ENCODE assay signal across 11 mouse cellular contexts in the genomic region with DNA sequence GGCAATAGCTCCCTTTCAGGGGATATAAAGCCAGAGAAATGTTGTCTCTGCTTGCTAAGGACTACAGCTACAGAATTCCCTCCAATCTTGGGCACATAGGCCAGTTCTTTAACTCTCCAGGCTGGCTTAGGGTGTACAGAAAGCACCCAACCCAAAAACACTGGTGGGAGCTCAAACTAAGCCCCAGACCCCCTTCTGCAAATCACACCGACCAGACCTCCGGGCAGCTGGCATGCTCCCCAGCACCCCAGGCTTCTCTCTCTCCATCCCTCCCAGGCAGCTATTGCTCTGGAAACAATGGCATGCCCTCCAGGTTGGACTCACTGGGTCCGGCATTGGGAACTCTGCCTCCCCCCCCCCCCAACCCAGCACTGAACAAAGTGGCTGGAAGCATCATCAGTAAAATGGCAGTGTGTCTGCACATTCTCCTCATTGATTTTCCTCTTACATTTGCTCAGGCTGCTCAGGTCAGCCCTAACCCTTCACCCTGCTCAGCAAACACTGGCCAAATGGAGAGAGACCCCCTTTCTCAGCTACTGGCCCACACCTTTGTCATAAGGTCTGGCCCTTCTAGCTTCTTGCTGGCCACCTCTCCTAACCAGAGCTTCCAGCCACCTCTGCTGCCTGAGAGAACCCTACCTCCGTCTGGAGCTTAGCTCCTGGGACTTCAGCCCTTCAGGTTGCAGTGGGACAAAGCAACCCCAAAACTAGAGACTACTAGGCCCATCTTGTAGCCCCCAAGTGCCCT. TPM values are rescaled to one million over a fixed set of nuclear protein-coding genes. Genes with fewer than 3 reads are reported as not detected.
DNase-seq lines count a peak whose midpoint lies in the region; ATAC-seq and TF ChIP-seq lines count a peak whose summit lies in the region.
"Had no signal": no experiment of that assay in that cellular context is flagged by ENCODE, and none has a peak within 500 bp of the region (broad histone marks: within the 10 kb centered on the region; RNA-seq: fewer than 3 reads in every experiment).

No protein-coding gene starts in this region.

- no peak overlapping the region for H3K27ac ChIP-seq in forebrain, embryonic 11.5 days (ENCODE audit: low read depth, low read length)
- H3K27ac ChIP-seq in forebrain, embryonic 13.5 days, result no peak overlapping the region
- peak overlapping the region; percentile 97 for H3K27ac ChIP-seq in lung, embryonic 16.5 days (ENCODE audit: low read length)
- no peak overlapping the region for H3K27ac ChIP-seq in liver, embryonic 14.5 days
- H3K27ac ChIP-seq in forebrain, embryonic 14.5 days (ENCODE audit: low read depth, low read length), result no peak overlapping the region
- H3K27ac ChIP-seq: embryonic facial prominence, embryonic 12.5 days had no signal

- no peak overlapping the region for H3K4me2 ChIP-seq in forebrain, embryonic 11.5 days (ENCODE audit: low read depth, low read length, severe bottlenecking)
- H3K4me2 ChIP-seq in forebrain, embryonic 13.5 days, result no peak overlapping the region
- peak overlapping the region; percentile 57 for H3K4me2 ChIP-seq in lung, embryonic 16.5 days (ENCODE audit: low read depth, low read length)
- peak overlapping the region; percentile 11 for H3K4me2 ChIP-seq in liver, embryonic 14.5 days (ENCODE audit: low read depth)
- H3K4me2 ChIP-seq in forebrain, embryonic 14.5 days (ENCODE audit: low read length), result no peak overlapping the region
- H3K4me2 ChIP-seq: embryonic facial prominence, embryonic 12.5 days had no signal

- WGBS in forebrain, embryonic 11.5 days, result 1% methylated on average over 4 of the region's 4 CpGs
- WGBS in forebrain, embryonic 13.5 days, result 0% methylated on average over 4 of the region's 4 CpGs
- 6% methylated on average over 4 of the region's 4 CpGs for WGBS in lung, embryonic 16.5 days
- 10% methylated on average over 4 of the region's 4 CpGs for WGBS in liver, embryonic 14.5 days (ENCODE audit: insufficient replicate concordance)
- WGBS in forebrain, embryonic 14.5 days, result 0% methylated on average over 4 of the region's 4 CpGs

- H3K4me1 ChIP-seq in forebrain, embryonic 11.5 days (replicated peaks; ENCODE audit: control insufficient read depth, insufficient read depth, low read length), result no peaks in the 10 kb centered on the region
- H3K4me1 ChIP-seq in forebrain, embryonic 13.5 days, result no peaks in the 10 kb centered on the region
- peaks cover 21% of the 10 kb centered on the region for H3K4me1 ChIP-seq in lung, embryonic 16.5 days (replicated peaks; ENCODE audit: control insufficient read depth, insufficient read depth, low read length)
- 0 out of 4 replicates have a peak, but pooled peaks cover 0 to 2% of the 10 kb centered on the region in 2 experiments for H3K4me1 ChIP-seq in liver, embryonic 14.5 days (replicated peaks; ENCODE audit: control insufficient read depth in 2 of 2, insufficient read depth in 2 of 2, low read length in 1 of 2)
- no peaks in the 10 kb centered on the region for H3K4me1 ChIP-seq in forebrain, embryonic 14.5 days (ENCODE audit: control insufficient read depth, insufficient read depth, low read length)
- H3K4me1 ChIP-seq: embryonic facial prominence, embryonic 12.5 days had no signal

- H3K27me3 ChIP-seq in forebrain, embryonic 11.5 days (ENCODE audit: control insufficient read depth, insufficient read depth, low read length), result peaks cover 98% of the 10 kb centered on the region
- peaks cover 99% of the 10 kb centered on the region for H3K27me3 ChIP-seq in forebrain, embryonic 13.5 days
- peaks cover 37% of the 10 kb centered on the region for H3K27me3 ChIP-seq in lung, embryonic 16.5 days (ENCODE audit: control insufficient read depth, insufficient read depth, low read depth, low read length)
- H3K27me3 ChIP-seq in liver, embryonic 14.5 days (ENCODE audit: control insufficient read depth, insufficient read depth, low read length), result peaks cover 70% of the 10 kb centered on the region
- H3K27me3 ChIP-seq in forebrain, embryonic 14.5 days (replicated peaks; ENCODE audit: control insufficient read depth, insufficient read depth, low read length), result peaks cover 98% of the 10 kb centered on the region
- H3K27me3 ChIP-seq: Patski had no signal

- H3K4me3 ChIP-seq in forebrain, embryonic 11.5 days (ENCODE audit: low read depth, low read length), result no peak overlapping the region
- H3K4me3 ChIP-seq in forebrain, embryonic 13.5 days, result no peak overlapping the region
- H3K4me3 ChIP-seq in lung, embryonic 16.5 days (ENCODE audit: low read length), result peak overlapping the region; percentile 65
- peak overlapping the region in 1 of 2 experiments; percentile 21; a peak in 2 of 4 replicates for H3K4me3 ChIP-seq in liver, embryonic 14.5 days (ENCODE audit: insufficient read depth in 1 of 2, low read depth in 2 of 2, low read length in 2 of 2)
- H3K4me3 ChIP-seq in forebrain, embryonic 14.5 days (ENCODE audit: low read depth, low read length), result no peak overlapping the region
- H3K4me3 ChIP-seq: embryonic facial prominence, embryonic 12.5 days had no signal

- H3K36me3 ChIP-seq in forebrain, embryonic 11.5 days (ENCODE audit: control insufficient read depth, insufficient read depth, low read length), result no peaks in the 10 kb centered on the region
- no peaks in the 10 kb centered on the region for H3K36me3 ChIP-seq in forebrain, embryonic 13.5 days (ENCODE audit: poor library complexity, severe bottlenecking)
- no peaks in the 10 kb centered on the region for H3K36me3 ChIP-seq in lung, embryonic 16.5 days (ENCODE audit: control insufficient read depth, insufficient read depth, low read length)
- H3K36me3 ChIP-seq in liver, embryonic 14.5 days (replicated peaks; ENCODE audit: control insufficient read depth, insufficient read depth, low read depth), result no peaks in the 10 kb centered on the region
- no peaks in the 10 kb centered on the region for H3K36me3 ChIP-seq in forebrain, embryonic 14.5 days (ENCODE audit: control insufficient read depth, insufficient read depth, low read length)
- H3K36me3 ChIP-seq: embryonic facial prominence, embryonic 12.5 days had no signal

- TF ChIP-seq EP300 in liver, embryonic 14.5 days (IDR thresholded peaks at IDR 0.05; ENCODE audit: low read depth), result no peak

- no peak for ATAC-seq in forebrain, embryonic 11.5 days (replicated peaks; ENCODE audit: low FRiP score)
- ATAC-seq in forebrain, embryonic 13.5 days, result no peak
- ATAC-seq in lung, embryonic 16.5 days (ENCODE audit: low read depth), result no peak
- no peak for ATAC-seq in liver, embryonic 14.5 days (ENCODE audit: insufficient read depth)
- no peak for ATAC-seq in forebrain, embryonic 14.5 days
- ATAC-seq: Patski had no signal

- no peak for TF ChIP-seq CTCF in liver, embryonic 14.5 days (IDR thresholded peaks at IDR 0.05; ENCODE audit: low read depth)

- peak; percentile 48 for DNase-seq in forebrain, embryonic 11.5 days (ENCODE audit: low spot score)
- no peak for DNase-seq in lung, postnatal 25 days (ENCODE audit: low spot score)
- DNase-seq in liver, embryonic 14.5 days (ENCODE audit: low read depth in 3 of 3, low spot score in 3 of 3), result no peak
- no peak for DNase-seq in retina, embryonic 14.5 days (ENCODE audit: low spot score)
- DNase-seq in urinary bladder, postnatal 10 days (ENCODE audit: low spot score), result no peak
- DNase-seq in forebrain, embryonic 14.5 days (ENCODE audit: low spot score), result no peak

- no peaks in the 10 kb centered on the region for H3K9me3 ChIP-seq in forebrain, embryonic 11.5 days (ENCODE audit: control insufficient read depth, low read length)
- H3K9me3 ChIP-seq in forebrain, embryonic 13.5 days (replicated peaks), result no peaks in the 10 kb centered on the region
- no peaks in the 10 kb centered on the region for H3K9me3 ChIP-seq in lung, embryonic 16.5 days (ENCODE audit: control insufficient read depth, low read length)
- no peaks in the 10 kb centered on the region for H3K9me3 ChIP-seq in liver, embryonic 14.5 days (ENCODE audit: control insufficient read depth, low read length)
- no peaks in the 10 kb centered on the region for H3K9me3 ChIP-seq in forebrain, embryonic 14.5 days (replicated peaks; ENCODE audit: control insufficient read depth, low read length)
- H3K9me3 ChIP-seq: embryonic facial prominence, embryonic 12.5 days had no signal

- H3K9ac ChIP-seq in forebrain, embryonic 11.5 days (ENCODE audit: low read length), result no peak overlapping the region
- no peak overlapping the region for H3K9ac ChIP-seq in forebrain, embryonic 13.5 days
- peak overlapping the region; percentile 75 for H3K9ac ChIP-seq in lung, embryonic 16.5 days (ENCODE audit: low read length)
- H3K9ac ChIP-seq in liver, embryonic 14.5 days (replicated peaks), result no peak overlapping the region
- no peak overlapping the region for H3K9ac ChIP-seq in forebrain, embryonic 14.5 days (ENCODE audit: low read length)
- H3K9ac ChIP-seq: embryonic facial prominence, embryonic 12.5 days had no signal

RNA-seq across cellular contexts. Expression of a gene that starts 1.8 kb away (rescaled TPM):
- polyA plus RNA-seq in forebrain, embryonic 11.5 days (2014; fragmentation: Nextera tagmentation; extraction: Ambion mirVana), result not detected in 2 replicates
- not detected in 2 replicates for polyA plus RNA-seq in forebrain, embryonic 13.5 days (2015; fragmentation: Nextera tagmentation; extraction: Ambion mirVana)
- polyA plus RNA-seq in lung, embryonic 16.5 days (2015; fragmentation: Nextera tagmentation; extraction: Ambion mirVana), result 2.4 and 2.5 TPM in 2 replicates
- 0.03 and 0.04 TPM in 2 replicates for polyA plus RNA-seq in liver, embryonic 14.5 days (2012; rRNA removed)
- polyA plus RNA-seq in liver, embryonic 14.5 days (2014; fragmentation: Nextera tagmentation; extraction: Ambion mirVana), result 0.03 TPM in 1 of 2 replicates, not detected in the other
- polyA plus RNA-seq in forebrain, embryonic 14.5 days (2014; fragmentation: Nextera tagmentation; extraction: Ambion mirVana), result not detected in 2 replicates
- polyA plus RNA-seq: midbrain, postnatal 0 days had no signal

RNA-seq across cellular contexts. Expression of a gene that starts 12.5 kb away (rescaled TPM):
- not detected in 2 replicates for polyA plus RNA-seq in forebrain, embryonic 11.5 days (2014; fragmentation: Nextera tagmentation; extraction: Ambion mirVana)
- polyA plus RNA-seq in forebrain, embryonic 13.5 days (2015; fragmentation: Nextera tagmentation; extraction: Ambion mirVana), result not detected in 2 replicates
- 2.4 and 2.7 TPM in 2 replicates for polyA plus RNA-seq in lung, embryonic 16.5 days (2015; fragmentation: Nextera tagmentation; extraction: Ambion mirVana)
- 0.25 and 0.26 TPM in 2 replicates for polyA plus RNA-seq in liver, embryonic 14.5 days (2012; rRNA removed)
- 0.09 and 0.14 TPM in 2 replicates for polyA plus RNA-seq in liver, embryonic 14.5 days (2014; fragmentation: Nextera tagmentation; extraction: Ambion mirVana)
- polyA plus RNA-seq in forebrain, embryonic 14.5 days (2014; fragmentation: Nextera tagmentation; extraction: Ambion mirVana), result not detected in 2 replicates
- polyA plus RNA-seq: embryonic facial prominence, embryonic 12.5 days; midbrain, postnatal 0 days had no signal

RNA-seq across cellular contexts. Expression of a gene that starts 14.5 kb away (rescaled TPM):
- polyA plus RNA-seq in forebrain, embryonic 11.5 days (2014; fragmentation: Nextera tagmentation; extraction: Ambion mirVana), result not detected in 2 replicates
- polyA plus RNA-seq in forebrain, embryonic 13.5 days (2015; fragmentation: Nextera tagmentation; extraction: Ambion mirVana), result not detected in 2 replicates
- polyA plus RNA-seq in lung, embryonic 16.5 days (2015; fragmentation: Nextera tagmentation; extraction: Ambion mirVana), result 9.5 and 10.2 TPM in 2 replicates
- polyA plus RNA-seq in liver, embryonic 14.5 days (2012; rRNA removed), result 0.26 and 0.30 TPM in 2 replicates
- polyA plus RNA-seq in liver, embryonic 14.5 days (2014; fragmentation: Nextera tagmentation; extraction: Ambion mirVana), result 0.14 and 0.33 TPM in 2 replicates
- not detected in 2 replicates for polyA plus RNA-seq in forebrain, embryonic 14.5 days (2014; fragmentation: Nextera tagmentation; extraction: Ambion mirVana)
- polyA plus RNA-seq: midbrain, postnatal 0 days had no signal

RNA-seq across cellular contexts. Expression of a gene that starts 21.0 kb away (rescaled TPM):
- polyA plus RNA-seq in forebrain, embryonic 11.5 days (2014; fragmentation: Nextera tagmentation; extraction: Ambion mirVana), result 0.43 TPM in 1 of 2 replicates, not detected in the other
- not detected in 2 replicates for polyA plus RNA-seq in forebrain, embryonic 13.5 days (2015; fragmentation: Nextera tagmentation; extraction: Ambion mirVana)
- 1.4 and 1.6 TPM in 2 replicates for polyA plus RNA-seq in lung, embryonic 16.5 days (2015; fragmentation: Nextera tagmentation; extraction: Ambion mirVana)
- polyA plus RNA-seq in liver, embryonic 14.5 days (2012; rRNA removed), result 0.21 and 0.33 TPM in 2 replicates
- polyA plus RNA-seq in liver, embryonic 14.5 days (2014; fragmentation: Nextera tagmentation; extraction: Ambion mirVana), result 0.40 and 0.47 TPM in 2 replicates
- not detected in 2 replicates for polyA plus RNA-seq in forebrain, embryonic 14.5 days (2014; fragmentation: Nextera tagmentation; extraction: Ambion mirVana)
- polyA plus RNA-seq: midbrain, postnatal 0 days had no signal

RNA-seq across cellular contexts. Expression of a gene that starts 25.3 kb away (rescaled TPM):
- polyA plus RNA-seq in forebrain, embryonic 11.5 days (2014; fragmentation: Nextera tagmentation; extraction: Ambion mirVana), result not detected in 2 replicates
- not detected in 2 replicates for polyA plus RNA-seq in forebrain, embryonic 13.5 days (2015; fragmentation: Nextera tagmentation; extraction: Ambion mirVana)
- polyA plus RNA-seq in lung, embryonic 16.5 days (2015; fragmentation: Nextera tagmentation; extraction: Ambion mirVana), result 32.3 and 36.3 TPM in 2 replicates
- 0.52 and 0.97 TPM in 2 replicates for polyA plus RNA-seq in liver, embryonic 14.5 days (2012; rRNA removed)
- 0.16 and 0.43 TPM in 2 replicates for polyA plus RNA-seq in liver, embryonic 14.5 days (2014; fragmentation: Nextera tagmentation; extraction: Ambion mirVana)
- polyA plus RNA-seq in forebrain, embryonic 14.5 days (2014; fragmentation: Nextera tagmentation; extraction: Ambion mirVana), result 0.26 TPM in 1 of 2 replicates, not detected in the other
- polyA plus RNA-seq: midbrain, postnatal 0 days had no signal

Comparison
In these comparisons a context has a peak if more than half of its experiments do, and no peak if none do; other contexts are left out.
1. H3K4me2 ChIP-seq: peak in lung, embryonic 16.5 days (single experiment) and liver, embryonic 14.5 days (single experiment); none in forebrain, embryonic 11.5 days (single experiment), forebrain, embryonic 13.5 days (single experiment) and forebrain, embryonic 14.5 days (single experiment).